Mouse (Mus musculus) heart, embryonic 13.5 days (tissue): ENCODE data around the gene Iqcd. TPM values are rescaled to one million over a fixed set of nuclear protein-coding genes. Genes with fewer than 3 reads are reported as not detected.

Experiments
- ATAC-seq: fragments of 200-750 bp; cut with Nextera tagmentation; 2 replicates; pipeline ENCODE4 v1.8.0; 2017; ENCODE audit warnings: moderate TSS enrichment; ENCODE audit not compliant: insufficient number of reproducible peaks, low FRiP score, low TSS enrichment; ENCODE audit errors: extremely low read depth
- H3K27ac ChIP-seq: fragments of 300-500 bp; sonication (generic); replicated peaks from 2 replicates; pipeline ENCODE4 v1.5.1; 2015; ENCODE audit warnings: moderate library complexity, mild to moderate bottlenecking, inconsistent platforms
- H3K27me3 ChIP-seq: fragments of 300-500 bp; sonication (generic); replicated peaks from 2 replicates; pipeline ENCODE4 v1.6.1; 2015; ENCODE audit warnings: mild to moderate bottlenecking, inconsistent platforms
- H3K36me3 ChIP-seq: fragments of 300-500 bp; sonication (generic); 2 replicates; pipeline ENCODE4 v1.6.1; 2015; ENCODE audit warnings: mild to moderate bottlenecking, inconsistent platforms
- H3K4me1 ChIP-seq: fragments of 300-500 bp; sonication (generic); 2 replicates; pipeline ENCODE4 v1.6.1; 2015; ENCODE audit warnings: inconsistent platforms
- H3K4me2 ChIP-seq: fragments of 300-500 bp; sonication (generic); 2 replicates; pipeline ENCODE4 v1.6.1; 2015; ENCODE audit warnings: inconsistent platforms, mild to moderate bottlenecking, moderate library complexity
- H3K4me3 ChIP-seq: fragments of 300-500 bp; sonication (generic); 2 replicates; pipeline ENCODE4 v1.5.1; 2015; ENCODE audit warnings: moderate library complexity, mild to moderate bottlenecking, inconsistent platforms
- H3K9ac ChIP-seq: fragments of 300-500 bp; sonication (generic); 2 replicates; pipeline ENCODE4 v1.6.1; 2015; ENCODE audit warnings: inconsistent platforms, mild to moderate bottlenecking, moderate library complexity
- H3K9me3 ChIP-seq: fragments of 300-500 bp; sonication (generic); 2 replicates; pipeline ENCODE4 v1.6.1; 2016; ENCODE audit warnings: inconsistent platforms
- WGBS: fragments of 180-500 bp; shearing (Covaris S2); methylation state at CpG from one replicate; pipeline ENCODE4 v1.1.7; 2015; ENCODE audit warnings: mixed read lengths; 5-methylcytosine and 5-hydroxymethylcytosine counted together
- polyA plus RNA-seq: library from polyadenylated mRNA; unstranded; fragments of >200 nt; fragmentation: Nextera tagmentation; extraction: Ambion mirVana; gene quantifications from 2 replicates; pipeline ENCODE4 v1.2.1, GENCODE M21; 2015

The Iqcd gene
- polyA plus RNA-seq, 1 experiment from 2014 or later = 0.44 TPM

GRCm38 (mm10) chr5:120574469-120575063, 14.2 kb upstream of the Iqcd start:
- Histone ChIP-seq H3K9me3 (no peaks in the 10 kb centered on the region), H3K27ac (no peak overlapping the region), H3K4me2 (no peak overlapping the region), H3K4me3 (no peak overlapping the region), H3K27me3 (no peaks in the 10 kb centered on the region), H3K4me1 (peaks cover 69% of the 10 kb centered on the region), H3K36me3 (peaks cover 1% of the 10 kb centered on the region; the same call in 1 of the 2 replicates), H3K9ac (no peak overlapping the region)
- WGBS = 63% methylated on average over 10 of the region's 10 CpGs
- no peak for ATAC-seq

DNA sequence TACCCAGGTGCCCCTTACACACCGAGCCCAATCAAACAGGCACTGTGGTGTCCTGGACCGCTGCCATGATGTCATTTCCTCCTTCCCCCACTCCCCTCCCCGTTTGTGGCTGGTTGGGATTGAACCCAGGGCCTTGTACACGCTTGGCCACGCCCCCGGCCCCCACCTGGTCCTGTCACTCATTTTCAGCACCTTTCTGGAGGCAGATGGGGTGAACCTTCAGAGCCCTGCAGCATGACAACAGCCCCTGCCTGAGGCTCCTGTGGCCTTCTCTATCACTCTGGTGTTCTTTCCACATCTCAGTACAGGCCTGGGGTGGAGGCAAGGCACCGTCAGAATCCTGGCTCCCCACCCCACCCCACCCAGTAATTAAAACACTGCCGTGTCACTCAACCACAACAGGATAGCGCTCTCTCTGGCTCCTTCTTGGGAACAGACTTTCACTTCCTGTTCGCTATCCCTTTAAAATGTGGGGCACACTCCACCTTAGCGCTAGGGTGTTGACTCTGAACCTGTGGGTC, 12.0 kb upstream of the Iqcd start:
- Histone ChIP-seq H3K4me2 (no peak overlapping the region), H3K36me3 (peaks cover 18% of the 10 kb centered on the region), H3K4me1 (peaks cover 51% of the 10 kb centered on the region), H3K4me3 (no peak overlapping the region), H3K9me3 (no peaks in the 10 kb centered on the region), H3K27ac (no peak overlapping the region), H3K9ac (no peak overlapping the region), H3K27me3 (no peaks in the 10 kb centered on the region)
- ATAC-seq = no peak
- 73% methylated on average over 11 of the region's 11 CpGs for WGBS

DNA sequence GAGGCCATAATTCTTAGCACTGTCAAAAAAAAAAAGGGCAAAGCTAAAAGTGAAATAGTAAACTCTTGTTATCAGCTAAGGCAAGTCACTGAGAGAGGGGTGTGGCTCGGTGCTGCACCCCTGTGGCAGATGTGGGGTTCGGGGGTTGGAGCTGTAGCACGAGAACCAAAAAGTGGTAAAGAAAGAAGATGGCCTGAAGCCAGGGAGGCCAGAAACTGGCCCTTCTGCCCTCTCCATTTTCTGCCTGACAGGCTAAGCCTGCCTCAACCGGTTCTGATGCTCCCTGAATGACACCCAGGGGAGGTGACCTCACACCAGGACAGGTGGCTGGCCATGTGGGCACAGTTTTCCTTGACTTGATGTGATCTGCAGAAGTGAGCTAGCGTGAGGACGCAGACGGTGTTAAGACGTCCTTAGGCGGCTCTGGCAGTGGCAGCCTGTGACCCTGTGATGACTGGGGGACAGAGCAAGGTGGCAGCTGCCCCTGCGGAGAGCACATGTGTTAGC, 10.8 kb upstream of the Iqcd start:
- H3K27me3 ChIP-seq = no peaks in the 10 kb centered on the region
- H3K9ac ChIP-seq = no peak overlapping the region
- H3K27ac ChIP-seq = peak overlapping the region; percentile 72
- 59% methylated on average over 10 of the region's 10 CpGs for WGBS
- peaks cover 49% of the 10 kb centered on the region for H3K4me1 ChIP-seq
- no peak overlapping the region for H3K4me2 ChIP-seq
- H3K36me3 ChIP-seq = peaks cover 23% of the 10 kb centered on the region
- no peak for ATAC-seq
- no peaks in the 10 kb centered on the region for H3K9me3 ChIP-seq
- no peak overlapping the region for H3K4me3 ChIP-seq

DNA sequence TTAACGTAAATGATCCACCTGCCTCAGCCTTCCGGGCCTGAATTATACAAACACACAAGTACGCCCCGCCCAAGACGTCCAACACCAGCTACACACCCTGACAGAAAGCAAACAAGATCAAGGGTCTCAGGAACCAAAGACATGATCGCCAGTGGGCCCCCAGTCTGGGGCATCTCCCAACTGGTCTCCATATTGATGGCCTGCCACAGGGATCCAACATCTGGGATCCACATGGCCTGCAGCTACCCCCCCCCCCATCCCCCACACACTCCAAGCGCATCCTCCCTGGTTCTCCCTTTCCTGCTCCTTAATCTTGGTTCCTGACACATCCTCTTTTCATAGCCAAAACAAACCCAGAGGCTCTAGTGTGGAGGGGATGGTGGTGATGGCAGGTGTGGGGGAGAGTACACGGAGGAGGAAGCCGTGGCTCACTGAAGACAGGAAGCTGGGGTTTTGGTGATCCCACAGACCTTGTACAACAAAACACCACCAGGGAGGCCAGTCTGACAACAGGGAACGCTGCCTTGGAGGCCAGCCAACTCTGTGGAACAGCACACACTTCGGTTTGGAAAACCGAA, 10.2 kb upstream of the Iqcd start:
- Histone ChIP-seq H3K36me3 (peaks cover 29% of the 10 kb centered on the region), H3K9ac (peak overlapping the region; percentile 50; the same call in 1 of the 2 replicates), H3K4me3 (no peak overlapping the region), H3K27me3 (no peaks in the 10 kb centered on the region), H3K27ac (peak overlapping the region; percentile 72), H3K4me1 (peaks cover 43% of the 10 kb centered on the region), H3K9me3 (no peaks in the 10 kb centered on the region), H3K4me2 (peak overlapping the region; percentile 30; the same call in 1 of the 2 replicates)
- peak; percentile 56 for ATAC-seq
- WGBS = 47% methylated on average over 12 of the region's 12 CpGs

DNA sequence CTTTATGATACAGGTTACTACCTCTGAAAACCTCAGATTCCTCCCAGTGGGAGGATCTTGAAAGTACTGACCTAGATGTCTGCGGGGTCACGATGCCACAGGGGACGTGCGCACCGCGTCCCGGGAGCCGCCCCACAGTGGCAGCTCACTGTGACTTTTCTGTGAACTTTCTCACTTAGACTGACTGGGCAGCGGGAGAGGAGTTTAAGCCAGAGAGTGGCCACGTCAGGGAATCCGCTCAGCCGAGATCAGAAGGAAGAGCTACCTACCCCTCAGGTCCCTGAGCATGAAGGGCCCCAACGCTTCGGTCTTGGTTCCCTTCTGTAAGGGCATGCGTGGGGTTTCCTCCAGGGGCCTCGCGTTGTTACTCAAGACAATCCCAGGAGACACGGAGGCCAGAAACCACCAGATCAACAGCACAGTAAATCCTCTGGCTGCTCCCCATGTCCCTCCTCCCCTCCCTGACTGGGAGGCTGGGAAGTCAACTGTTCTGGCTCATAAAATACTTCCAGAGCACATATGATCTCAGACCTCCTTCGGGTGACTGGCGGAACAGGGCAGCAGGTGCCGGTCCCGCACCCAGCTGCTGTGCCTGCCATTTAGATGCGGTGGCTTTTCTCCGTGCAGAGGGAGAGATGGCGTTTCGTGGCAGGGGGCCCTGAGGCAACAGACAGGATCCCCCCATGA, 9.5 kb upstream of the Iqcd start:
- peak overlapping the region; percentile 50; the same call in 1 of the 2 replicates for H3K9ac ChIP-seq
- whole genome bisulfite sequencing = 61% methylated on average over 26 of the region's 26 CpGs
- peak overlapping the region; percentile 30 for H3K4me2 ChIP-seq

DNA sequence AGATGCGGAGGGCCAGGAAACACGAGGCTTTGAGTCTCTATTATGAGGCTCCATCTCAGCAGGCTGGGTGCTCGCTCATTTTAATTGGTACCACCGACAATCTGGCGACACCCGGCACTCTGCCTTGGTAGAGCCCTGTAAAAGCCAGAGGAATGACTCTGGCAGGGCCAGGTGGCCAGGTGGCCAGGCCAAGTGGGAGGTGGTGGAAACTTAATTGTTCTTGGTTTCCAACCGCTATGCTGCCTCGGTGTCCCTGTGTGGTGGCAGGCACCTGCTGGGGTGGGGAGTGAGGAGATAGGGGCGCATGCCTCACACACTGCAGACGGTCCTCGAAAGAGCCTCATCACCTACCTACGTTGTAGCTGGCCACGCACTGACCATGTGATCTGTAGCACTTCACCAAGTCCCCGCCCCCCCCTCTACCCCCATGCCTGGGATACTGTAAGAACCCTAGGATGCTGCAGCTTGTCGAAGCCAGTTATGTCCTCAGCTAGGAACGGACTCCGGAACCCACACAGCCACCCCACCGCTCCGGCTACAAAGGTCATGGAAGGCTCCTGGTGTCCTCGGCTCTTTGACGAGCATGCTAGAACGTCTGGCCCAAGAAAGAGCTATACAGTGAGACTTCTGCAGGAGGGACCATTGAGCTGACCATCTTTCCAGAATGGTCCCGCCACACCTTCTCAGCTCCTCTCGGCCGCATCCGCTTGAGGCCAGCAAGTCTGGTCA, 8.8 kb upstream of the Iqcd start:
- no peak overlapping the region for H3K9ac ChIP-seq
- H3K4me2 ChIP-seq = no peak overlapping the region
- H3K27ac ChIP-seq = peak overlapping the region; percentile 72
- H3K4me1 ChIP-seq = peaks cover 41% of the 10 kb centered on the region
- H3K27me3 ChIP-seq = no peaks in the 10 kb centered on the region
- H3K36me3 ChIP-seq = peaks cover 44% of the 10 kb centered on the region
- no peaks in the 10 kb centered on the region for H3K9me3 ChIP-seq
- ATAC-seq = no peak
- H3K4me3 ChIP-seq = no peak overlapping the region
- 88% methylated on average over 26 of the region's 26 CpGs for WGBS

More for the DNA sequence above, 9.5 kb upstream of the Iqcd start:
- Histone ChIP-seq H3K27me3 (no peaks in the 10 kb centered on the region), H3K36me3 (peaks cover 36% of the 10 kb centered on the region), H3K4me1 (peaks cover 43% of the 10 kb centered on the region), H3K27ac (peak overlapping the region; percentile 72), H3K4me3 (no peak overlapping the region), H3K9me3 (no peaks in the 10 kb centered on the region)
- no peak for ATAC-seq

DNA sequence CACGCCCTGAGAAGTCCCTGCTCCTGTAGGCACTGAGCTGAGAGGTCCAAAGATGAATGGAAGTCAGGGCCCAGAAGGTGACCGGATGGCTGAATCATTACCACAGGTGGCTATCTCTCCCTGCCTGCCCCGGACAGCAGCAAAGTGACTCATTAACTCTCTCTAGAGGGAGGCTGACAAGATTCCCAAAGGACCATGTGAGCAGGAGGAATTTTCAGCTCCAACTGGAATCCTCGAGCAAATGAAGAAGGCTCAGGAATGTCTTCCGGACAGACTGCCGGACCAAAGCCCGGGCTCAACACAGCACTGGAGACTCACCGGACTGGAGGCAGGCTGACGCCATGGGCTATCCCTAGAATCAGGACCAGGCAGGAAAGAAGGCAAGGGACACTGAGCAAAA, 6.8 kb upstream of the Iqcd start:
- Histone ChIP-seq H3K36me3 (peaks cover 45% of the 10 kb centered on the region), H3K4me2 (no peak overlapping the region), H3K27me3 (no peaks in the 10 kb centered on the region), H3K9ac (no peak overlapping the region), H3K4me1 (peaks cover 51% of the 10 kb centered on the region), H3K4me3 (no peak overlapping the region), H3K27ac (no peak overlapping the region), H3K9me3 (no peaks in the 10 kb centered on the region)
- ATAC-seq = no peak
- 61% methylated on average over 9 of the region's 9 CpGs for WGBS

GRCm38 (mm10) chr5:120583511-120583910, 5.3 kb upstream of the Iqcd start:
- WGBS = 93% methylated on average over 4 of the region's 4 CpGs
- no peak overlapping the region for H3K4me2 ChIP-seq
- H3K9me3 ChIP-seq = no peaks in the 10 kb centered on the region
- peaks cover 49% of the 10 kb centered on the region for H3K4me1 ChIP-seq
- H3K36me3 ChIP-seq = peaks cover 45% of the 10 kb centered on the region
- no peaks in the 10 kb centered on the region for H3K27me3 ChIP-seq
- ATAC-seq = no peak
- no peak overlapping the region for H3K27ac ChIP-seq
- H3K9ac ChIP-seq = no peak overlapping the region
- H3K4me3 ChIP-seq = no peak overlapping the region

- no peak overlapping the region for H3K9ac ChIP-seq
- no peak for ATAC-seq
- 57% methylated on average over 15 of the region's 15 CpGs for WGBS
- no peak overlapping the region for H3K4me2 ChIP-seq
- H3K27me3 ChIP-seq = no peaks in the 10 kb centered on the region
- no peaks in the 10 kb centered on the region for H3K9me3 ChIP-seq
- H3K27ac ChIP-seq = no peak overlapping the region
- H3K4me3 ChIP-seq = no peak overlapping the region
- peaks cover 39% of the 10 kb centered on the region for H3K36me3 ChIP-seq
- H3K4me1 ChIP-seq = peaks cover 39% of the 10 kb centered on the region
These were observed 3.8 kb upstream of the Iqcd start for GRCm38 (mm10) chr5:120584968-120585367.

DNA sequence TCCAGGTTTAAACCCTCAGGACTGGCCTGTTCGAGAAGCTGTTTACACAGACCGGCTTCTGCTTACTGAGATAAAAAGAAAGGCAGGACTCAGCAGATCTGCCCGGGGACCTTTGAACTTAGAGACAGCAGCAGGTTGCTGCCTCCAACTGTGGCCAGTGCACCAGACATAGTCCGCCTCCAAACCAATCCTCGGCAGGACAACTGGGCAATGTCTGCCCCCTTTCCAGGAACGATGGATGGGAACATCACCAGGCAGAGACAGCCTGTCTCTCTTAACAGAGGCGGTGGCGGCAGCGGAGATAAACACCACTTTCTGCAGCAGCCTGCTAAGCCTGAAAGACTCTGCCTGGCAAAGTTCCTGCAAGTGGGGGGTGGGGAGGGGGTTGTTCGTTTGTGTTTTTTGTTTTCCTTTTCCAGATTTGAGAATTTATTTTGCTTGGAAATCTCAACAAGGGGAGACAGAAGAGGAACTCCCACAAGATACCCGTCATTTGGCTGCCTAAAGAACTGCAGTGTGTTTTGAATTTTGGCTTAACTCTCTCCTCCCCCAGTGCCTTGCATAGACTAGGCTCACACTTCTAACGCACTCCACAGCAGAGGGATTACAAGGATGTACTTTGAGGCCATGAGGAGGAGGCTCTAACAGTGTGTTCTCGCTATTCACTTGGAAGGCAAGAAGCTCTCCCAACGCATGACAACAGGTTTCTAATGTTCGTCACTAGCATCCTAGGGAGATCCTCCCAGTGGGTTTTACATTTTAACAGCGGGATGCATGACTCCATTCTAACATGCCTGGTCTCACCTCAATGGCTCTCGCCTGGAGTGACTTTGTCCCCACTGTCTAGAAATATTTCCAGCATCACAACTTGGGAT, 1.8 kb upstream of the Iqcd start:
- peak overlapping the region; percentile 71 for H3K27ac ChIP-seq
- peak overlapping the region; percentile 76 for H3K4me3 ChIP-seq
- no peak for ATAC-seq
- H3K36me3 ChIP-seq = peaks cover 25% of the 10 kb centered on the region
- H3K9ac ChIP-seq = peak overlapping the region; percentile 91
- H3K4me2 ChIP-seq = peak overlapping the region; percentile 97
- H3K27me3 ChIP-seq = no peaks in the 10 kb centered on the region
- H3K4me1 ChIP-seq = peaks cover 38% of the 10 kb centered on the region
- no peaks in the 10 kb centered on the region for H3K9me3 ChIP-seq
- 7% methylated on average over 17 of the region's 17 CpGs for WGBS
